Mouse (Mus musculus) lung, embryonic 16.5 days (tissue): ENCODE measurements around the gene Camk2g. TPM values are rescaled to one million over a fixed set of nuclear protein-coding genes. Genes with fewer than 3 reads are reported as not detected.

Experiments
- microRNA-seq: library from miRNA; unstranded; fragments of <30 nt; microRNA quantifications from one replicate; pipeline ENCODE4, GENCODE M21; 2016
- polyA plus RNA-seq: library from polyadenylated mRNA; unstranded; fragments of >200 nt; fragmentation: Nextera tagmentation; extraction: Ambion mirVana; gene quantifications from 2 replicates; pipeline ENCODE4 v1.2.1, GENCODE M21; 2015

The Camk2g gene
- polyA plus RNA-seq, 1 experiment from 2014 or later, result 37.0 TPM

Small RNA genes within 50 kb of the gene (microRNA-seq; reads per million reads assigned to microRNA genes)
- 0.99 reads per million for gene Mir6946

Other genes starting within 250 kb of the Camk2g start
- 34.2 and 39.0 TPM in 2 replicates for gene Ppp3cb, start 247.5 kb downstream of the Camk2g start, polyA plus RNA-seq
- gene Usp54, start 153.0 kb downstream of the Camk2g start, polyA plus RNA-seq, result 6.2 and 8.1 TPM in 2 replicates
- 1.8 and 7.9 TPM in 2 replicates for gene Myoz1, start 137.5 kb downstream of the Camk2g start, polyA plus RNA-seq
- gene Synpo2l, start 125.7 kb downstream of the Camk2g start, polyA plus RNA-seq, result 4.2 and 6.2 TPM in 2 replicates
- gene Sec24c, start 119.8 kb downstream of the Camk2g start, polyA plus RNA-seq, result 93.3 and 95.6 TPM in 2 replicates
- 29.4 and 30.7 TPM in 2 replicates for gene Fut11, start 99.1 kb downstream of the Camk2g start, polyA plus RNA-seq
- 191 and 192 TPM in 2 replicates for gene Chchd1, start 91.1 kb downstream of the Camk2g start, polyA plus RNA-seq
- 29.3 and 30.4 TPM in 2 replicates for gene Zswim8, start 86.5 kb downstream of the Camk2g start, polyA plus RNA-seq
- gene Ndst2, start 59.5 kb downstream of the Camk2g start, polyA plus RNA-seq, result 26.6 and 29.9 TPM in 2 replicates
- 1.8 and 2.1 TPM in 2 replicates for gene Plau, start 42.6 kb upstream of the Camk2g start, polyA plus RNA-seq
- gene Vcl, start 135.3 kb upstream of the Camk2g start, polyA plus RNA-seq, result 70.5 and 72.3 TPM in 2 replicates